Mouse (Mus musculus): ENCODE results near the gene Aprt. TPM values are rescaled to one million over a fixed set of nuclear protein-coding genes. Genes with fewer than 3 reads are reported as not detected.

The Aprt gene
- total and polyA plus RNA-seq, 3 experiments, result 516 to 561 (median 524) TPM

- peaks cover 28% of the 10 kb centered on the region for H3K79me2 ChIP-seq (replicated peaks; ENCODE audit: control insufficient read depth, extremely low read depth, insufficient read depth, poor library complexity, severe bottlenecking)
- TF ChIP-seq TBP (conservative IDR thresholded peaks at IDR 0.05; ENCODE audit: low read depth, low read length) (0 out of 2 replicates have a peak, but pooled peaks have one; percentile 21), SIN3A (IDR thresholded peaks at IDR 0.05; ENCODE audit: low read length) (peak; percentile 74), ZKSCAN1 (IDR thresholded peaks at IDR 0.05; ENCODE audit: borderline replicate concordance, low read depth, low read length) (no peak), MYC (IDR thresholded peaks at IDR 0.05; ENCODE audit: low read depth, low read length) (0 out of 2 replicates have a peak, but pooled peaks have one; percentile 13), UBTF (IDR thresholded peaks at IDR 0.05; ENCODE audit: low read depth, low read length) (peak; percentile 77; the same call in 1 of the 2 replicates), ELF1 (IDR thresholded peaks at IDR 0.05; ENCODE audit: low read depth, low read length) (no peak), CHD1 (IDR thresholded peaks at IDR 0.05; ENCODE audit: low read depth, low read length) (peak; percentile 91)
- peak overlapping the region; percentile 69 to 86 (median 82) for H3K4me3 ChIP-seq (replicated peaks in 1 of 3; ENCODE audit: low read depth in 2 of 3, low read length in 2 of 3, poor library complexity in 1 of 3)
- H3K9ac ChIP-seq (ENCODE audit: insufficient read depth, low read depth), result peak overlapping the region; percentile 31
- peak overlapping the region; percentile 53 for H3K27ac ChIP-seq (ENCODE audit: insufficient read depth, low read depth)
- peaks cover 13 to 42% of the 10 kb centered on the region in 2 experiments for H3K4me1 ChIP-seq (ENCODE audit: control insufficient read depth in 1 of 2, insufficient read depth in 2 of 2)
- H3K27me3 ChIP-seq (replicated peaks), result no peaks in the 10 kb centered on the region
- H3K9me3 ChIP-seq (replicated peaks; ENCODE audit: low read length), result no peaks in the 10 kb centered on the region
- peaks cover 0 to 6% of the 10 kb centered on the region in 2 experiments for H3K36me3 ChIP-seq (replicated peaks in 1 of 2; ENCODE audit: control insufficient read depth in 1 of 2, insufficient read depth in 1 of 2, low read length in 1 of 2)
- dilution Hi-C loops (cut with MboI; ENCODE audit: extremely low pct_ligation_motif_present, extremely low pct_unique_long_range_greater_than_20kb, low sequenced_read_pairs), result no loop called here
- H3K4me2 ChIP-seq (ENCODE audit: insufficient read depth, low read depth, poor library complexity, severe bottlenecking), result peak overlapping the region; percentile 67
- no peak for DNase-seq (ENCODE audit: extremely low read depth)
- in situ Hi-C loops (cut with MboI; ENCODE audit: low pct_ligation_motif_present, low pct_unique_long_range_greater_than_20kb, low sequenced_read_pairs), result no loop called here
Observed at GRCm38 (mm10) chr8:122550234-122550994, 26.3 kb downstream of the Aprt start.

- no peak for DNase-seq (ENCODE audit: extremely low read depth)
- Histone ChIP-seq H3K79me2 (replicated peaks; ENCODE audit: control insufficient read depth, extremely low read depth, insufficient read depth, poor library complexity, severe bottlenecking) (peaks cover 42% of the 10 kb centered on the region), H3K27ac (ENCODE audit: insufficient read depth, low read depth) (peak overlapping the region; percentile 91), H3K9me3 (replicated peaks; ENCODE audit: low read length) (peaks cover 3% of the 10 kb centered on the region), H3K4me1 (ENCODE audit: control insufficient read depth in 1 of 2, insufficient read depth in 2 of 2) (peaks cover 16 to 43% of the 10 kb centered on the region in 2 experiments), H3K4me3 (replicated peaks in 1 of 3; ENCODE audit: low read depth in 2 of 3, low read length in 2 of 3, poor library complexity in 1 of 3) (peak overlapping the region in 2 of 3 experiments; percentile 82 to 86), H3K36me3 (replicated peaks in 1 of 2; ENCODE audit: control insufficient read depth in 1 of 2, insufficient read depth in 1 of 2, low read length in 1 of 2) (peaks cover 0 to 16% of the 10 kb centered on the region in 2 experiments), H3K4me2 (ENCODE audit: insufficient read depth, low read depth, poor library complexity, severe bottlenecking) (peak overlapping the region; percentile 67), H3K27me3 (replicated peaks) (no peaks in the 10 kb centered on the region), H3K9ac (ENCODE audit: insufficient read depth, low read depth) (peak overlapping the region; percentile 39)
- dilution Hi-C loops (cut with MboI; ENCODE audit: extremely low pct_ligation_motif_present, extremely low pct_unique_long_range_greater_than_20kb, low sequenced_read_pairs), result no loop called here
- in situ Hi-C loops (cut with MboI; ENCODE audit: low pct_ligation_motif_present, low pct_unique_long_range_greater_than_20kb, low sequenced_read_pairs), result loop anchor here (5.0 kb wide), 1 partner anchor 47 kb away; no protein-coding TSS in a partner anchor
- TF ChIP-seq POLR2A (IDR thresholded peaks at IDR 0.05; ENCODE audit: low read depth, low read length) (0 out of 2 replicates have a peak, but pooled peaks have one; percentile 14), MXI1 (IDR thresholded peaks at IDR 0.05; ENCODE audit: low read depth, low read length) (0 out of 2 replicates have a peak, but pooled peaks have one; percentile 24), ZKSCAN1 (IDR thresholded peaks at IDR 0.05; ENCODE audit: borderline replicate concordance, low read depth, low read length) (no peak)
Observed at GRCm38 (mm10) chr8:122548891-122549439, 27.7 kb downstream of the Aprt start.

- Histone ChIP-seq H3K27ac (ENCODE audit: insufficient read depth, low read depth) (peak overlapping the region; percentile 91), H3K36me3 (replicated peaks in 1 of 2; ENCODE audit: control insufficient read depth in 1 of 2, insufficient read depth in 1 of 2, low read length in 1 of 2) (peaks cover 0 to 22% of the 10 kb centered on the region in 2 experiments), H3K4me1 (ENCODE audit: control insufficient read depth in 1 of 2, insufficient read depth in 2 of 2) (peaks cover 16 to 43% of the 10 kb centered on the region in 2 experiments), H3K27me3 (replicated peaks) (no peaks in the 10 kb centered on the region), H3K4me2 (ENCODE audit: insufficient read depth, low read depth, poor library complexity, severe bottlenecking) (peak overlapping the region; percentile 67), H3K4me3 (replicated peaks in 1 of 3; ENCODE audit: low read depth in 2 of 3, low read length in 2 of 3, poor library complexity in 1 of 3) (peak overlapping the region; percentile 4 to 86 (median 40)), H3K9ac (ENCODE audit: insufficient read depth, low read depth) (peak overlapping the region; percentile 39), H3K9me3 (replicated peaks; ENCODE audit: low read length) (peaks cover 4% of the 10 kb centered on the region), H3K79me2 (replicated peaks; ENCODE audit: control insufficient read depth, extremely low read depth, insufficient read depth, poor library complexity, severe bottlenecking) (peaks cover 46% of the 10 kb centered on the region)
- in situ Hi-C loops (cut with MboI; ENCODE audit: low pct_ligation_motif_present, low pct_unique_long_range_greater_than_20kb, low sequenced_read_pairs), result loop anchor here (5.0 kb wide), 1 partner anchor 46 kb away; no protein-coding TSS in a partner anchor
- dilution Hi-C loops (cut with MboI; ENCODE audit: extremely low pct_ligation_motif_present, extremely low pct_unique_long_range_greater_than_20kb, low sequenced_read_pairs), result no loop called here
- TF ChIP-seq IRF4 (IDR thresholded peaks at IDR 0.05; ENCODE audit: low read depth, low read length) (no peak), TBP (conservative IDR thresholded peaks at IDR 0.05; ENCODE audit: low read depth, low read length) (no peak), CHD2 (IDR thresholded peaks at IDR 0.05; ENCODE audit: low read length) (no peak), MAX (IDR thresholded peaks at IDR 0.05; ENCODE audit: low read length) (no peak), ZMIZ1 (IDR thresholded peaks at IDR 0.05; ENCODE audit: low read depth, low read length) (no peak), UBTF (IDR thresholded peaks at IDR 0.05; ENCODE audit: low read depth, low read length) (no peak), JUN (IDR thresholded peaks at IDR 0.05; ENCODE audit: insufficient read depth, low read depth, low read length) (no peak), CHD1 (IDR thresholded peaks at IDR 0.05; ENCODE audit: low read depth, low read length) (no peak)
- no peak for DNase-seq (ENCODE audit: extremely low read depth)
Observed at GRCm38 (mm10) chr8:122548331-122548730, 28.4 kb downstream of the Aprt start.

All from CH12.LX (cell line).